Mouse (Mus musculus): ENCODE measurements around the gene Pgpep1l.

Gene Pgpep1l

GRCm38 (mm10) chr7:68211883-68212282, 52.1 kb downstream of the Pgpep1l start:
- no peak for DNase-seq

GRCm38 (mm10) chr7:68210417-68210816, 53.6 kb downstream of the Pgpep1l start:
- no peak for DNase-seq

DNA sequence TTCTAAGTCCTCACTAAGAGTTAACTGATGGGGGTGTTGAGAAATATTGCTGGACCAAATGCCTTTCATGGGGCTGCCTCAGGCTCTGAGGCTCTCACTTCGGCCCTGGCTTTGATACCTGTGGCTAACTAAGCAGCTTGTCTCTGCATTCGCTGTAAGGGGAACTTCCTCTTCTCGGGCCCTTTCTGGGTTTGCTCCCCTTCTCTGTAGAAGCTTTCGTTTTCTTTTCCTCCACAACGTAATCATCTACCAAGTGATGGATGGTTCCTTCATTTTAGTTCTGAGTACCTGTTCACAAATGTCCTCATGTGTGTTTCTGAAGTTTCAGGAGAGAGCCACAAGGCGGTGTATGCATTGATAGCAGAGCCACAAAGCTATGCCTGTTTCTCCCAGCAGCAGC, 55.0 kb downstream of the Pgpep1l start:
- no peak for DNase-seq

DNA sequence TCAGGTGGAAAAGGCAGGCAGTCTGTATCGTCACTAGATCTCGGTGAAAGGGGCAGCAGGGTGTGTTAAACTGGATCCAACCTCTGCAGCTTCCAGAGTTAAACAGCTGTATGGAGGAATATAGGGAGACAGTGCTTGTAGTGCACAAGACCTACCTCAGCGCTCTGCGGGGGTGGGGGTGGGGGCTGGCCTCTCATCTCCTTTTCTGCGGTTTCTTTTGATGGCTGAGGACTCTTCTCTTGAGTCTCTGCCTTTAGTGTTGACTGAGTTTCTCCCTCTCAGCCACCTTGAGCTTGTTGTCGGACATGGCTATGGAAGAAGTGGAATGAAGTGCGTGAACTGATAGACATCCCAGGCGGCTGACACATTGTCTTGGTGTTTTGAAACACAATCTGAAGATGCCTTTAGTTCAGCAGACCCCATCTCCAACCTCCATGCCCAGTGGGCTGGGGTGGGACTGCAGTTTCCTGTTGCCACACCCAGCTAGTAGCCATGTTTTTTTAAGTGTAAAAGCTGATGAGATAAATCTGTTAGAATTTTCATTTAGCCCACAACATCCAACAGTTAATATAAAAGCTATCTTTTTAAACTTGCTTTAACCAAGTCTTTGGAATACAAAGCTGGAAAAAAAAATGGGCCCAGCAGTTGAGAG, 58.1 kb downstream of the Pgpep1l start:
- no peak for DNase-seq

DNA sequence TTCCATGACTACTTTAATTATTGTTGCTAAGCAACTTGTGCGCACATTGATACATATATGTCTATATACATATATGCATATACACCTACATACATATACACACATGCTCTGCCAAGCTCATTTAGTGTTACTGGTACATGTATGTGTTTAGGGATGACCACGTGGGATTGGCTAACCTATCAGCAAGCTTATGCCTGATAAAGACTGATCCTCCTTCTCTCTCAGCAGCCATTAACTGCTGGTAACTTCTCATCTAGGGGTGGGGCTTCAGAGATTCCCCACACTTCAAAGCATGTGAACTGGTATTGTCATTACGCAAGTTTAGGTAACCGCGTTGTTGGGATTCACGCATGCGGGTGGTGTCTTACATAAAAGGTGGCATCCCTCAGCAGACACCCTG, 64.4 kb downstream of the Pgpep1l start:
- no peak for DNase-seq

GRCm38 (mm10) chr7:68193958-68194695, 69.9 kb downstream of the Pgpep1l start:
- DNase-seq: no peak

- no peak for DNase-seq
These were observed 74.2 kb downstream of the Pgpep1l start for GRCm38 (mm10) chr7:68189691-68190456.

DNA sequence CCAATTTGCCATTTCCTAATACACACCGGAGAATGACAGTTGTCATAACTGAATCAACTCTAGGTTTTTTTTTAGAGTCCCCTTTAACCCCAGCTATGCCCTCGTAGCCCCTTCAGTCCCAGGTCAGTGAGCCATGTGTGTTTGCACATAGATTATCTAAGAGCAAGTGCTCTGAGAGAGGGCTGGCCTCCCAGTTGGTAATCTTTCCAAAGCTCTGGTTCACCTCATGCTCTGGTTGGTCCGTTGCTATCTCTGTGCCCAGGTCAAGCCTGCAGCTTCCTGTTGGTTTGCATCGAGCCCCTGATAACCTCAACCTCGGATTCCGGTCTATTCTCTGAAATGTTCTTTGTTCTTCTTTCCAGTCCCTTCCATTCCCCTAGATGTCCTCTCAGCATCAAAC, 74.8 kb downstream of the Pgpep1l start:
- no peak for DNase-seq
